Mouse (Mus musculus) limb, embryonic 13.5 days (tissue): ENCODE measurements around the gene Prg3. TPM values are rescaled to one million over a fixed set of nuclear protein-coding genes. Genes with fewer than 3 reads are reported as not detected.

Experiments
- ATAC-seq: fragments of 200-750 bp; cut with Nextera tagmentation; 2 replicates; pipeline ENCODE4 v1.8.0; 2017; ENCODE audit warnings: low read depth, moderate number of reproducible peaks, moderate TSS enrichment; ENCODE audit not compliant: low FRiP score
- H3K27ac ChIP-seq: fragments of 300-500 bp; sonication (generic); 2 replicates; pipeline ENCODE4 v1.5.1; 2015; ENCODE audit warnings: inconsistent platforms, mild to moderate bottlenecking, moderate library complexity
- H3K27me3 ChIP-seq: fragments of 300-500 bp; sonication (generic); 2 replicates; pipeline ENCODE4 v1.6.1; 2015; ENCODE audit warnings: mild to moderate bottlenecking, inconsistent platforms
- H3K36me3 ChIP-seq: fragments of 300-500 bp; sonication (generic); 2 replicates; pipeline ENCODE4 v1.6.1; 2015; ENCODE audit warnings: inconsistent platforms, mild to moderate bottlenecking, moderate library complexity
- H3K4me1 ChIP-seq: fragments of 300-500 bp; sonication (generic); 2 replicates; pipeline ENCODE4 v1.6.1; 2015; ENCODE audit warnings: inconsistent platforms
- H3K4me2 ChIP-seq: fragments of 300-500 bp; sonication (generic); replicated peaks from 2 replicates; pipeline ENCODE4 v1.6.1; 2015; ENCODE audit warnings: inconsistent platforms, mild to moderate bottlenecking, moderate library complexity
- H3K4me3 ChIP-seq: fragments of 300-500 bp; sonication (generic); 2 replicates; pipeline ENCODE4 v1.5.1; 2015; ENCODE audit warnings: moderate library complexity, mild to moderate bottlenecking, inconsistent platforms
- H3K9ac ChIP-seq: fragments of 300-500 bp; sonication (generic); 2 replicates; pipeline ENCODE4 v1.6.1; 2015; ENCODE audit warnings: mild to moderate bottlenecking, inconsistent platforms
- H3K9me3 ChIP-seq: fragments of 300-500 bp; sonication (generic); 2 replicates; pipeline ENCODE4 v1.6.1; 2016; ENCODE audit warnings: inconsistent platforms
- WGBS: fragments of 180-500 bp; shearing (Covaris S2); methylation state at CpG from one replicate; pipeline ENCODE4 v1.1.7; 2015; 5-methylcytosine and 5-hydroxymethylcytosine counted together
- polyA plus RNA-seq: library from polyadenylated mRNA; unstranded; fragments of >200 nt; fragmentation: Nextera tagmentation; extraction: Ambion mirVana; gene quantifications from 2 replicates; pipeline ENCODE4 v1.2.1, GENCODE M21; 2015

Prg3 gene
- polyA plus RNA-seq, 1 experiment from 2014 or later, result not detected

GRCm38 (mm10) chr2:84956274-84956673 is 31.7 kb upstream of the Prg3 start:
- 59% methylated on average over 5 of the region's 5 CpGs for WGBS
- H3K9ac ChIP-seq, result no peak overlapping the region
- H3K27ac ChIP-seq, result no peak overlapping the region
- H3K36me3 ChIP-seq, result peaks cover 65% of the 10 kb centered on the region
- no peak; the same call in 1 of the 2 replicates for ATAC-seq
- H3K9me3 ChIP-seq, result no peaks in the 10 kb centered on the region
- H3K4me2 ChIP-seq, result no peak overlapping the region
- H3K4me1 ChIP-seq, result no peaks in the 10 kb centered on the region
- no peaks in the 10 kb centered on the region for H3K27me3 ChIP-seq
- H3K4me3 ChIP-seq, result no peak overlapping the region

- H3K4me3 ChIP-seq, result no peak overlapping the region
- no peaks in the 10 kb centered on the region for H3K27me3 ChIP-seq
- no peak overlapping the region for H3K4me2 ChIP-seq
- no peak overlapping the region for H3K9ac ChIP-seq
- WGBS, result 88% methylated on average over 11 of the region's 11 CpGs
- peaks cover 42% of the 10 kb centered on the region for H3K36me3 ChIP-seq
- no peaks in the 10 kb centered on the region for H3K9me3 ChIP-seq
- H3K4me1 ChIP-seq, result no peaks in the 10 kb centered on the region
- no peak overlapping the region for H3K27ac ChIP-seq
- no peak for ATAC-seq
These were observed 29.3 kb upstream of the Prg3 start for GRCm38 (mm10) chr2:84958588-84959264.

GRCm38 (mm10) chr2:84961300-84961699 is 26.7 kb upstream of the Prg3 start:
- Histone ChIP-seq H3K36me3 (peaks cover 26% of the 10 kb centered on the region), H3K9me3 (no peaks in the 10 kb centered on the region), H3K4me3 (no peak overlapping the region), H3K9ac (no peak overlapping the region), H3K4me1 (no peaks in the 10 kb centered on the region), H3K27me3 (no peaks in the 10 kb centered on the region), H3K4me2 (no peak overlapping the region), H3K27ac (no peak overlapping the region)
- no peak for ATAC-seq
- WGBS, result 67% methylated on average over 2 of the region's 2 CpGs

- Histone ChIP-seq H3K9ac (no peak overlapping the region), H3K9me3 (no peaks in the 10 kb centered on the region), H3K4me2 (no peak overlapping the region), H3K4me1 (no peaks in the 10 kb centered on the region), H3K4me3 (no peak overlapping the region), H3K27ac (no peak overlapping the region), H3K36me3 (peaks cover 24% of the 10 kb centered on the region), H3K27me3 (no peaks in the 10 kb centered on the region)
- WGBS, result 81% methylated on average over 3 of the region's 3 CpGs
- no peak for ATAC-seq
These were observed 26.1 kb upstream of the Prg3 start for GRCm38 (mm10) chr2:84961901-84962300.

GRCm38 (mm10) chr2:84962906-84963507 is 25.0 kb upstream of the Prg3 start:
- Histone ChIP-seq H3K36me3 (peaks cover 13% of the 10 kb centered on the region), H3K4me2 (no peak overlapping the region), H3K9ac (no peak overlapping the region), H3K4me3 (no peak overlapping the region), H3K27me3 (no peaks in the 10 kb centered on the region), H3K4me1 (no peaks in the 10 kb centered on the region), H3K27ac (no peak overlapping the region), H3K9me3 (no peaks in the 10 kb centered on the region)
- 44% methylated on average over 6 of the region's 6 CpGs for WGBS
- ATAC-seq, result no peak

GRCm38 (mm10) chr2:84964111-84964801 is 23.8 kb upstream of the Prg3 start:
- H3K9ac ChIP-seq, result no peak overlapping the region
- H3K9me3 ChIP-seq, result no peaks in the 10 kb centered on the region
- H3K27ac ChIP-seq, result no peak overlapping the region
- no peak for ATAC-seq
- no peaks in the 10 kb centered on the region for H3K27me3 ChIP-seq
- 78% methylated on average over 7 of the region's 7 CpGs for WGBS
- H3K4me3 ChIP-seq, result no peak overlapping the region
- no peaks in the 10 kb centered on the region for H3K4me1 ChIP-seq
- H3K4me2 ChIP-seq, result no peak overlapping the region
- peaks cover 4% of the 10 kb centered on the region; the same call in 1 of the 2 replicates for H3K36me3 ChIP-seq

- H3K9me3 ChIP-seq, result no peaks in the 10 kb centered on the region
- H3K4me3 ChIP-seq, result no peak overlapping the region
- H3K36me3 ChIP-seq, result no peaks in the 10 kb centered on the region
- WGBS, result 80% methylated on average over 5 of the region's 5 CpGs
- no peak for ATAC-seq
- no peak overlapping the region for H3K27ac ChIP-seq
- H3K27me3 ChIP-seq, result no peaks in the 10 kb centered on the region
- H3K4me2 ChIP-seq, result no peak overlapping the region
- H3K4me1 ChIP-seq, result no peaks in the 10 kb centered on the region
- H3K9ac ChIP-seq, result no peak overlapping the region
These were observed 20.6 kb upstream of the Prg3 start for GRCm38 (mm10) chr2:84967318-84967991.

- Histone ChIP-seq H3K27ac (no peak overlapping the region), H3K4me2 (no peak overlapping the region), H3K36me3 (no peaks in the 10 kb centered on the region), H3K9me3 (no peaks in the 10 kb centered on the region), H3K9ac (no peak overlapping the region), H3K4me1 (peaks cover 10% of the 10 kb centered on the region), H3K4me3 (no peak overlapping the region), H3K27me3 (no peaks in the 10 kb centered on the region)
- ATAC-seq, result no peak
- WGBS, result 92% methylated on average over 2 of the region's 2 CpGs
These were observed 12.4 kb upstream of the Prg3 start for GRCm38 (mm10) chr2:84975580-84975979.

- WGBS, result 52% methylated on average over 1 of the region's 1 CpGs
- ATAC-seq, result no peak
- Histone ChIP-seq H3K9me3 (no peaks in the 10 kb centered on the region), H3K4me3 (no peak within 1 kb of the TSS), H3K36me3 (no peaks in the 10 kb centered on the region), H3K4me2 (no peak within 1 kb of the TSS), H3K27ac (no peak within 1 kb of the TSS), H3K4me1 (peaks cover 10% of the 10 kb centered on the region), H3K27me3 (no peaks in the 10 kb centered on the region; the same call in 1 of the 2 replicates), H3K9ac (no peak within 1 kb of the TSS)
These were observed 7.8 kb upstream of the Prg3 start, which contains the start of gene Prg2 for GRCm38 (mm10) chr2:84980188-84980587. Prg2 (plus strand) TSS chr2:84980461.

GRCm38 (mm10) chr2:84996376-84996775 is 8.4 kb downstream of the Prg3 start:
- H3K4me2 ChIP-seq, result no peak overlapping the region
- no peak overlapping the region for H3K27ac ChIP-seq
- WGBS, result 99% methylated on average over 2 of the region's 2 CpGs
- no peaks in the 10 kb centered on the region for H3K9me3 ChIP-seq
- no peaks in the 10 kb centered on the region for H3K36me3 ChIP-seq
- no peaks in the 10 kb centered on the region for H3K4me1 ChIP-seq
- H3K4me3 ChIP-seq, result no peak overlapping the region
- no peaks in the 10 kb centered on the region for H3K27me3 ChIP-seq
- no peak for ATAC-seq
- no peak overlapping the region for H3K9ac ChIP-seq

- H3K27ac ChIP-seq, result no peak overlapping the region
These were observed 11.6 kb downstream of the Prg3 start for GRCm38 (mm10) chr2:84999486-85000181.

More at GRCm38 (mm10) chr2:84999486-85000181, 11.6 kb downstream of the Prg3 start:
- Histone ChIP-seq H3K4me1 (no peaks in the 10 kb centered on the region), H3K9ac (no peak overlapping the region), H3K27me3 (no peaks in the 10 kb centered on the region), H3K4me3 (no peak overlapping the region), H3K4me2 (no peak overlapping the region), H3K36me3 (no peaks in the 10 kb centered on the region), H3K9me3 (no peaks in the 10 kb centered on the region)
- WGBS, result 72% methylated on average over 3 of the region's 3 CpGs
- no peak for ATAC-seq
